Mouse (Mus musculus) hematopoietic stem cell, adult 5-6 weeks (primary cell): ENCODE data around the gene Ap2s1. TPM values are rescaled to one million over a fixed set of nuclear protein-coding genes. Genes with fewer than 3 reads are reported as not detected.
"Not testable (repeated sequence)": the region's sequence is repeated elsewhere in the genome, so short reads cannot be mapped to it uniquely, and the experiment has no call there.

Source experiments
- ATAC-seq, 2 experiments: fragments of 125-278 bp in 1 of 2; replicated peaks in 1 of 2; 2 replicates each; pipeline ENCODE4 v1.8.0; 2016 to 2017; ENCODE audit warnings: inconsistent platforms in 2 of 2, mild to moderate bottlenecking in 2 of 2, moderate number of reproducible peaks in 2 of 2, low read depth in 1 of 2, moderate TSS enrichment in 1 of 2; ENCODE audit not compliant: low FRiP score in 2 of 2, poor library complexity in 2 of 2, severe bottlenecking in 2 of 2, insufficient read depth in 1 of 2, low TSS enrichment in 1 of 2
- total RNA-seq: library from RNA; stranded (forward); fragments of 172-1452, 232-1000 nt; gene quantifications from 2 replicates; pipeline ENCODE4 v1.2.3, GENCODE M21; 2017

The Ap2s1 gene
- total RNA-seq, result 43.2 and 67.9 TPM in 2 replicates

DNA sequence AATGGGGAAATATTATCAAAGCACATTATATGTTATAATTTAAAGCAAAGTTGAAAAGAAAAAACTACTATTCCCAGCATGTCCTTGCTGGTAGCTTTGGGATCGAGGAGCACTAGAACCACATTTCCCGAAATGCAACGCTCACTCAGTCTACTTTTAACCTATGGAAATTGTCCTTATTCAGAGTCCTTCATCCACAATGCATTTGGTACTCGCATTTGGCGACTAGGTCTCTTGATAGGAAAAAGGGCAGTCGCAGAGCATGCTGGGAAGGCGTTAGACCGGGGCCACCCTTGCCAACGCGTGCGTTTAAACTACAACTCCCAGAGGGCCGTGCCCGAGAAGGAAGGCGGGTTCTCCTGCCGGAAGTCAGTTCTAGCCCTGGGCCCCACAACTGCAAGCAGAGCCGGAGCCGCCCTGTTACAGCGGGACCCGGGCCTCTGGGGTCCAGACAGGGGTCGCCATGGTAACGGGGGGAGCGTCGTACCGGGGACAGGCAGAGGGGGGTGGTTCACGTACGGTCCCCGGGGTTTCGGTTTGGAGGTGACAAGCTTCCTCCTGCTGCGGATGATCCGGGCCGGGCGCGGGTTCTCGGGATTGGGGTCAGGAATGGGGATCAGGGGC, at the start of gene Ap2s1:
TSS of gene Ap2s1 (plus strand) at position 338 of the 624 bp plus-strand sequence.
- peak; percentile 97 to 99 for ATAC-seq

DNA sequence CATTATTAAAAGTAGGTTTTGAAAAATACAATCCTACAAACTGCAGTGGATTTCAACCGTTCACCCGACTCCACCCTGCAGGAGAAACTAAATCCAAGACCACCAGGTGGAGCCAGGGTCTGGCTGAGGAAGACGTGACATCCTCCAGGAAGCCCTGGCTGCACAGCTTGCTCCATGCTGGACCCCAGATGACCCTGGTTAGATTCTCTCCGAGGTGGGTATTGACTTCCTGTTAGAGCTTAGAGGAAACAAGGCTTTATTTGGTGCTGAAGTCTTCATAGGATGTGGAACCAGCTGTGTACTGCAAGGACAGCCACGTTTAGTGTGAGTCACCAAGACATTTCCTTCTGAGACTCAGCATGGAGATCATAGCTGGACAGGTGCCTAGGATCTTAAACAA, 49.0 kb upstream of the Ap2s1 start:
- ATAC-seq, result no peak

DNA sequence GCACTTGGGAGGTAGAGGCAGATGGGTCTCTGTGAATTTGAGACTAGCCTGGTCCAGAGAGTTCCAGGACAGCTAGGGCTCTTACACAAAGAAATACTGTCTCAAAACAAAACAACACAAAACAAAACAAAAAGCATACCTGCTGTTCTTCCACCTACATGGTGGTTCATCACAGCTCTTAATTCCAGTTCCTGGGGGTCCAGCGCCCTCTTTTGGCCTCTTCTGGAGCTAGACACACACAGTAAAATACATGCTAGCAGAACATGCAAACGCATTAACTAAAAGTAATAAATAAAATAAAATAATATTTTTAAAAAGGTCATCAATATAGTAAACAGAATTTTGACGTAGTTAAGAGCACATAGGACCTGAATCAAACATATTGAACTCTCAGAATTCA, 43.2 kb upstream of the Ap2s1 start:
- ATAC-seq, result no peak

DNA sequence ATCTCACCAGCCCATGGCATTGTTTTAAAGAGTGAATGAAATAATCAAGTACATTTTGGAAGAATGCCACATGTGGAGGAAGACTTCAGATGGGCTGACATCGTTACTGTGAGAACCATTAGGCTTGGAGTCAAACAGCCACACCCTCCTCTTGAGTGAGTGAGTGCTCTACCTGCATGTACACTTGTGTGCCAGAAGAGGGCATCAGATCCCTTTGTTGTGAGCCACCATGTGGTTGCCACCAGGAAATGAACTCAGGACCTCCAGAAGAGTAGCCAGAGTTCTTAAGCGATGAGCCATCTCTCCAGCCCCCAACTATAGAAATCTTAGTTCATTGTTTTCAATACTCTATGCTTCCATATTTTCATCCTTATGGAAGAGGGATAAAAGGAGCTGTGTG, 39.2 kb upstream of the Ap2s1 start:
- ATAC-seq, result peak; percentile 42 to 80; a peak in 2 of 4 replicates

DNA sequence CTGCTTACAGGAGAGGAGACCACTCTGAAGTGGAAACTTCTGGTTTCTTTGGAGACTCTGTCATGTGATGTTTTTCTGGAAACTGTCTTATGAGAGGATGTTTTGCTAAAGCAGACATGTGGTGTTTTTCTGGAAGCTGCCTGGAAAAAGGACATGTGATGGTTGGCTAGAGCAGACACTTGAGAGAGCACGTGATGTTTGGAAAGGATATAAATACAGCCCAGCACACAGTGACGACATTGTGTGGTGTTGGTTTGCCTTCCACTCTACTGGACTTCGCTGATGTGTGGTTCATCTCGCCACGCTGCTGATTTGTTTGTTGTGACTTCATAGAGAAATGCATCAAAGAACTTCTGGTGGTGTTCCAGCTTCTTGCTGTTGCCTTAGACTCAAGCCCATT, 37.6 kb upstream of the Ap2s1 start:
- no peak for ATAC-seq

DNA sequence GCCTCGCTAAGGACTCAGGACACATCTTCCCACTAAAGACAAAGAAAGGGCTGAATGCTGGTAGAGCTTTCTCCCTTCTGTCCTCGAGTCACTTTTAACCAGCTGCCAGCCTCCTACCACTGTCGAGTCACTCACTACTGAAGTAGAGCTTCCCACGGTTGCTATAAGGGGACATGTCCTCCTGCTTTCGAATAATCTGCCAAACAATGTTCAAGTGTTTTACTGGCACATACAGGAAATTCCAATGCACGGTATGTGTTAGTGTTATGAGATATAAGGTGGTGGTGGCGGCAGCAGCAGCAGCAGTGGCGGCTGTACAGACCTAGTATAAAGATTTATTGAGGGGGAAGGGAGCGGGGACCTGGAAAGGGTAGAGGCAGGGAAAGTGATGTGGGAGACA, 31.8 kb upstream of the Ap2s1 start:
- no peak for ATAC-seq

DNA sequence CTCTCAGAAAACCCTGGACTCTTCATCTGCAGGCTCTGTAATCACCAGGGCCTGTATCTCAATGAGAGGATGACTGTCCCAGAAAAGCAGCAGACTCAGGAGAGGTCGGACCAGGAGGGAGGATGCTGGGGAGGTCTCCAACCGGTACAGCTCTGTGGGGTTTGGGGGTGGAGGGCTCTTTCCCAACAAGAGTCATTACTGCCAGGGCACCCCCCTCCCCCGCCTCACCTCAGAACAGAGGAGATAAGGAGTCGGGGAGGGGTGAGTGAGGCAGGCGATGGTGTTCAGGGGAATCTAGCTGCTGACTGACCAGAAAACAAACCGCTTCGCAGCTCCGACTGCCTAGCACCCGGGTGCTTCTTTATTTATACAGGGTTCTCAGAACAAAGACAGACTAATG, 30.0 kb upstream of the Ap2s1 start:
- ATAC-seq, result no peak

DNA sequence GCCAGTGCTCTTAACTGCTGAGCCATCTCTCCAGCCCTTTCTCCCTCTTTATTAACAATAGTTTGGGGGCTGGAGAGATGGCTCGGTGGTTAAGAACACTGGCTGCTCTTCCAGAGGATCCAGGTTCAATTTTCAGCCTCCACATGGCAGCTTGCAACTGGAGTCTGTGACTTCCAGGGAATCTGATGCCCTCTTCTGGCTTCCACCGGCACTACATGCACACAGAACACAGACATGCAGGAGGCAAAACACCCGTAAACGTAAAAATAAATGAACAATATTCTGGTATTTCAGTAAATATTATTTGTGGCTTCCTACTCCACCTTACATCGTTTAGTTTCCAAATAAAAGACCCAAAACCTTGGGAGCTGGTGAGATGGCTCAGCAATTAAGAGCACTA, 27.6 kb upstream of the Ap2s1 start:
- ATAC-seq, result no peak

DNA sequence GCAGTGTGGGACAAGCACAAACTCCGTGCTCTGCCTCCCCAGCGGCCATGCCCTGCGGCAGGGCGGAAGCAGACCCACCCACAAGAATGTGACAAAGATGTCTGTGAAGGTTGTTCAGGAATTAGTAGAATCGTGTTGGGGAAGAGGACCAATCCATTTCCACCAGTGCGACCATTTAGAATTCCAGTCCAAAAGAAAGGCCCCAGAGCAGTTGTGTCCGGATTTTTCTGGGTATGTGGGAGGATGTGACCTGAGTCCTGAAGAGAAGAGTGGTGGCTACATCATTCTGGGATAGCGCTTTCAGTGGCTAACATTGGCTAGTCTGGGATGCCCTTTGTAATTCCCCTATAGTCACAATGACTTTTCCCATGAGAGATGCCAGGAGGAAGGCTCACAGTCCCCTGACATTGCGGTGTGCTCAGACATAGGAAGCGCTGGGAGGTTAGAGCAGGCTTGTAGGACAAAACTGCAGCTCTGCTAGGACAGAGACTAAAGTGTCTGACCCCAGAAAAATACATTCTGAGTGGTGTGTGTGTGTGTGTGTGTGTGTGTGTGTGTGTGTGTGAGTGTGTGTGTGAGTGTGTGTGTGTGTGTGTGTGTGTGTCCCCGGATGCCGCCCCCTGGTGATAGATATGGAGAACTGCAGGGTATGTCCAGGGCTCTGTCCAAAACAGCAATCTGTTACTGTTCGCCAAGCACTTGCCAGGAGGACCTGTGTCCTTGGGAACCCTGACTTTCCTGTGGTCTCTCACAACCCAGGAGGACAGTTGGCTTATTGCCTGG, 25.4 kb upstream of the Ap2s1 start:
- no peak for ATAC-seq

DNA sequence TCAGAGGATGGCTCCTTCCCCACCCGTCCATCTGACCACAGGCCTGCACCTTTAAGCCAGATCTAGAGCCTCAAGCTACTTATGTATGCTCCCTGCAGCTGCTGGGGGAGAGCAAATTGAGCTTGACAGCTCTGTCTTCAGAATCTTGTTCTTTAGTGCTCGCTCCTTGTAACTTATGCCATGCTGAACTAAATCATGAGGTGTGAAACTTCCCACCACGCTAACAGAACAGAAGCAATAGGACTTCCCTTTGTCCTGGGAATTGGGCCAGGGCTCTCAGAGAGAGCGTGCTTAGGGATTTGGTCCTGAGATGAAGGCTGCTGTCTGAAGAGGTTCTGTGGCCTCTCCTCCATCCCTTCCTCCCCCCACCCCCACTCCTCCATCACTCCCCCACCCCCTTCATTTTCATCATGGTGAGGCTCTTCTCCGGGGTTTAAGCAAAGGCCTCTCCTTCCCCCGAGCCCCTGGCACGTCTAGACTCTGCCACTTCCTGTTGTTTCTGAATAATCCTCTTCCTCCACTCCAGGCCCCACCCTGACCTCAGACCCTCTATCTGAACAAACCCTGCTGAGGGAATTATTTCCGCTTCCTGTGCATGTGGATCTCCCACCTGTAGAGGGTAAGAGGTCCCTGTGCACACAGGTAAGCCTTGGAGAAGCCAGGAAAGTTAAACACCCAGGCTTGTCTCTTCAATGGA, 21.6 kb upstream of the Ap2s1 start:
- ATAC-seq, result 0 out of 4 replicates have a peak, but pooled peaks of 1 of the 2 experiments have one; percentile 17

DNA sequence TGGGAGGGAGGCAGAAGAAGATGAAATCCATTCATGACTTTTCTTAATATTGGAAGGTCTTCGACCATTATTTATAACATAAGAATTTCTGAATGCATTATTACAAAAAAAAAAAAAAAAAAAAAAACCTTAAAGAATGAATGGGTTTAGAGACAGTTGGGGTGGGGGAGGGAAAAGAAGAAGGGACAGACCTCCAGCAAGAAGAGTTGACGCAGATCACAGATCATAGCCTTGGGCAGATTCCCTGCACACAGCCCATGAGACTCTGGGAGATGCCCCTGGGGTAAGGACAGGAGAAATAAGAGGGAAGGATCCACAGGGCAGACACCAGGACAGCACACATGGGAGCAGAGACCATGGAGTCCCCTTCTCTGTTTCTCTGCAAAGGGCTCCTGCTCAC, 16.6 kb upstream of the Ap2s1 start, which contains the start of gene Ceacam9:
TSS of gene Ceacam9 (plus strand) at position 301 of the 400 bp plus-strand sequence.
- ATAC-seq, result no peak

DNA sequence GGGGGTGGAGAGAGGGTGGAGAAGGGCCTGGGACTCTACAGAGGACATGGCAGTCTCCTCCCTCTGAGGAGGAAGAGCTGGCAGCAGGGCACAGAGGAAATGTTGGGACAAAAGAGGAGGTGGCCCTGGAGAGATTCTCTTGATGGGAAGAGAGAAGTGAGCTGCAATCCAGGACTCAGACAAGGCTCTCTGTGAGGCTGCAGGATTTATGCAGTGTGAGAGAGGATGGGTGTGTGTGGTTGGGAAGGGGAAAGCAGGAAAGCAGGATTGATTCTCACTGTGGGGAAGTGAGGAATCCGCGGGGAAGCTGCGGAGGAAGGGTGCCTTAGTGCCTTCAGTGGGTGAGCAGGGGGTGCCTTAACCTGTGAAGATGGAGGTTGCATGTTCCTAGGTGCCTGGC, 15.7 kb upstream of the Ap2s1 start:
- not testable (repeated sequence) for ATAC-seq

DNA sequence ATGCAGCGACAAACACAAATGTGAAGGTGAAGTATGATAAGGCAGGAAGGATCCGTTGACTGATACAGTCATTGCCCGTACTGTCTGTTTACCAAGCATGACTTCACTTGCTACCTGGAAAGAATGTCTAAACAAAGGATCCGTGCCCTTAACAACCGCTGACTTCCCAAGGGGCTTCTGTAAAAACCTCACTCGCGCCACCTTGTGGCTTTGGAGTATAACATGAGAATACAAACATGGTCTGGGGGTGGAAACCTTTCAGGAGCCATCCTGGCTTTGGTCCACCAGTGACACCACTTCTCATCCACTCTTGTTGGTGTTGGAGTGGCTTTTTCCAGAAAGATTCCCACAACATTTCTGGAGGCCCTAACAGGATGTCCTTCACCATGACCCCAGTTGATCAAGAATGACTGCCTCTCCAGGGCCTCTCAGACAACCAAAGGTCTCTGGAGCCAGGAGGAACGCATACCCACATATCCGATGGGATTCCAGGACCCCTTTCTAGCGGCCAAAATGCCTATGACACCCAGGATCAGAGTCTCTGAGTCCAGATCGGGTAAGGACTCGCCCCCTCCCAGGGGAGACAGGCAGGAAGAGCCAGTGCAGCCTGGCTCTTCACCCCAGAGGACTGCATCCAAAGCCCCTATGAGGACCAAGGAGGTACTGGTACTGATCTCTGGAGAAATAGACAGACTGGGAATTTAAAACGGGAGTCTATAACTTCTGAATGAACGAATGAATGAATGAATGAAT, 9.4 kb upstream of the Ap2s1 start:
- peak; percentile 70; a peak in 3 of 4 replicates for ATAC-seq

DNA sequence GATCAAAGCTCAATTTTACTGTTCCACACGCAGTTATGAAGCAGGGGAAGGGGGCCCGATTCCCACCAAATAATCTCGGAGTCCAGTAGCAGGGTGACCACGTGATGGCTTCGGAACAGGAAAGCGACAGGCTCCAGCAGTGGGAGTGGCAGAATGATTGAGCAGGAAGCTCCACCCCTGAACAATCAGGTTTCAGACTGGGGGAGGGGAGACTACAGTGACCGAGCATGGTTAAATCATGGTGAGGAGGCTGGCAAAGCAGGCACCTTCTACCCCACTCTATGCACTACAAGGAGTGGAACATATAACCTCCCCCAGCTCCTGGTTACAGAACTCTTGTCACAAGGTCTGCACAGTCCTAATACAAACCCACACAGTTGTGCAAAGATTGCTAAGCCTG, 8.6 kb upstream of the Ap2s1 start:
- peak in 1 of 2 experiments; percentile 48; a peak in 1 of 4 replicates for ATAC-seq

DNA sequence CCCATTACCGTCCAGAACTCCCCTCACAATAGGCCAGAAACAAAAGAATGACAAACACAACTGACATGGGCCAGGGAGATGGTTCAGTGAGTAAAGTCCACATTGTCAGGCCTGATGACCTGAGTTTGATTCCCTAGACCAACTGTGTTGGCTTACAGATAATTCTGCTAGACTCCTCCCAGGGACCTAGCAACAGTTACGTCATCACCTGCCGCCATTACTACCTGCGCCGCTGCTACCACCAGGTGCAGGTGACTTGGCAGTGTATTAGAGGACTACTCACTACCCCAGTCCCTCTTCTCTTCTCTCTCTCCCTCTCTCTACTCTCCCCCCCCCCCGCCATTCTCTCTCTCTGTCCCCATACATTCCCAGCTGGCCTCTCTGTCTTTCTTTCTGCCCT, 7.4 kb upstream of the Ap2s1 start:
- no peak for ATAC-seq

DNA sequence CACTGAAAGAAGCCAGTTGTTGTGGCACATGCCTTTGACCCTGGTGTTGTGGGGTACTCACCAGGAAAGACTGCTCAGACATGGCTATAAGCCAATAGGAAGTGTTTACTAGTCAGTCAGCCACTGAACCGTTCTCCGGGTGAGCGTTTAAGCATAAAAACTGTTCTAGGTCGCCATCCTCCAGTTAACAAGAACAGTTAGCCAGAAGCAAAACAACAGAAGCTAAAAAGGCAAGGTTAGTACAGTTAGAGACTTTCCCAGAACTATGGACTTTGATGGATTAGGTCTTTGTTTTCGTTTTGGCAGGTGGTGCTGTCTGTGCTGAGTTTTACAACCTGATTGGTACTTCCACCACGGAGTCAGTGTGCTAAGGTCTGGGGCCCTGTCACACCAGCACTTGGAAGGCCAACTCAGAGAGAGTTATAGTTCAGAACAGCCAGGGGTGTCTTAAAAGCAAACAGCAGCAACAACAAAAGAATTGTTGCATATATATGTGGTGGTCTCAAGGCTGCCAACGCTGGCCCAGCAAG, 6.3 kb upstream of the Ap2s1 start:
- ATAC-seq, result 0 out of 4 replicates have a peak, but pooled peaks have one; percentile 13 to 46

DNA sequence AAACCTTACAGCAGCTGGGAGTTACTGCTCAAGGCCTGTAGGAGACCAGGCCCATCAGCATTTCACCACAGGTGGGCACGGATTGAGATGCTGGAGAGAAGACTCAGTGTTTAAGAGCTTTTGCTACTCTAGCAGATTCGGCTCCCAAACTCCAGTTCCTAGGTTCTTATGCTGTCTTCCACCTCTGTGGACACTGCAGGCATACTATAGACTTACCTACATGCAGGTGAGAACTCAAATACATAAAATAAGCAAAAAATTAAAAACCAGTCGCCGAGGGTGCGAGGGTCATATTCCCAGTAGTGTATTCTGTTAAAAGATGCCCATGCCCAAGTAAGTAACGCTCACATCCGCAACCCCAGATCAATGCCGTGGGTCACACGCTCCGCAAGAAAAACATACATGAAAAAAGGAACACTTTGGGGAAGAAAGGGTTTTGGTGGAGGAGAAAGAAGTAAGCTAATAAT, 571 bp upstream of the Ap2s1 start:
- no peak for ATAC-seq
